Mouse (Mus musculus): ENCODE data around the gene Clint1. TPM values are rescaled to one million over a fixed set of nuclear protein-coding genes. Genes with fewer than 3 reads are reported as not detected.

Gene Clint1
- polyA plus RNA-seq, 1 experiment from 2014 or later, result 81.8 TPM

Small RNA genes lying within 50 kb of the gene (microRNA-seq; reads per million reads assigned to microRNA genes)
- gene Gm22751, result not detected

Other genes starting within 250 kb of the Clint1 start
- 5.4 and 7.0 TPM in 2 replicates for gene Lsm11, start 92.9 kb downstream of the Clint1 start, polyA plus RNA-seq (2015; fragmentation: Nextera tagmentation; extraction: Ambion mirVana)
- gene Thg1l, start 103.4 kb downstream of the Clint1 start, polyA plus RNA-seq (2015; fragmentation: Nextera tagmentation; extraction: Ambion mirVana), result 12.7 and 13.2 TPM in 2 replicates
- gene Sox30, start 128.3 kb downstream of the Clint1 start, polyA plus RNA-seq (2015; fragmentation: Nextera tagmentation; extraction: Ambion mirVana), result 0.11 TPM in 1 of 2 replicates, not detected in the other
- gene Gm12166, start 200.3 kb downstream of the Clint1 start, polyA plus RNA-seq (2015; fragmentation: Nextera tagmentation; extraction: Ambion mirVana), result 3.1 and 5.8 TPM in 2 replicates
- gene Adam19, start 203.9 kb downstream of the Clint1 start, polyA plus RNA-seq (2015; fragmentation: Nextera tagmentation; extraction: Ambion mirVana), result 9.7 and 10.0 TPM in 2 replicates